Mouse (Mus musculus) B cell, adult 2 months (primary cell): ENCODE measurements around the gene Grm2.
A peak's percentile ranks its signal among the peaks of the same experiment; 100 is the strongest.

Experiments
- DNase-seq, 2 experiments: peaks; one replicate each; pipeline ENCODE4 v3.0.0; 2022

The Grm2 gene

GRCm38 (mm10) chr9:106655884-106656720 lies at the start of gene Grm2:
Gene Grm2, minus strand, starts transcription at chr9:106656082.
- DNase-seq = peak; percentile 28 to 33

DNA sequence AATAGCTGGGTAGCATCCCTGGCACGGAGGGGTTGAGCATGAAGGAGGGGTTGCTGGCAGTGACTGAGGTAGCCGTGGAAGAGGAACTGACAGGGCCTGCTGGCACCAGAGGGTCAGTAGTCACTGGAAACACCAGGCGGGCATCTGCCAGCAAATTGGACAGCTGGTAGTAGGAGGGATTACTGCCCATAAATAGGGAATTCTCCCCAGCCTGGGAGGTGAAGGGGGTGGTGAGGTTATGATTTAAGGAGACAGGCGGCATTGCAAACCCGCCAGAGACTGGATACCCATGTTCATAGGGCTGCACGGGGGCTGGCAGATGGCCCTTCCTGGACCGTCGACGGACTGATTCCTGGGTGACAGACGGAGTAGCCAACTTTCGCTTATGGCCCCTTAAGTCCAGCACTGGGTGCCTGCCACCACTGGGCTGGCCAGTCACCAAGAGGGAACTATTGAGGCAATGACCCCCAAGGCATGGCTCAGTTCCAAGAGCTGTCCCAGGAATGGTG lies 37.1 kb upstream of the Grm2 start:
- no peak for DNase-seq

- DNase-seq = no peak
These were observed 33.0 kb upstream of the Grm2 start for GRCm38 (mm10) chr9:106688834-106689233.

DNA sequence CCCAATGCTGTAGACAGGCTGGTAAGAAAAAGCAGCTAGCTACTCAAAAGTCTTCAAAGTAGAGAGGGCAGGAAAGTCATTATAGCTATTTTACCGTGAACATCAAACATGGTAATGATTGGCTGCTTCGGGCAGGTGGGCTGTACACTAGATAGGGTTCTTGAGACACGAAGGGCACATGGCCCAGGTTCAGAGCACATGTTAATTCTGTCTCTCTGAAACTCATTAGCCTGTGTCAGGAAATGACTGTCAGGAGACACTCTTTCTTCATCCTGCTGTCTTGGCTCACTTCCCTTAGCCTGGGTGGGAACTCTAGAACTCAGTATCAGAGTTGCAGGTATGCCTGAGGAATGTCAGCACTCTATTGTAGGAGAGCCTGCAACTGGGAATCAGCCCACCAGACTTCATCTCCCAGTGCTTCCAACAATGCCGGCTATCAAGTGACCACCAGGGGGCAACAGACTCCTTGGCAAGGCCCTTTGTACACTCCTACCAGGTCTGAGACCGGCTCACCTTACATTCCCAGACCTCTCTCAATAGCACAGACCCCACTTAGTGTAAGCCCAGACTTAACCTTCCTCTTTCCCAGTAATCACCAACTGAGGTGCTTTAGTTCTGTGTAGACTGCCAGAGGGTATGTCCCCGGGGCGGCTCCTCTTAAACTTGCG lies 31.2 kb upstream of the Grm2 start:
- peak; percentile 74 to 77 for DNase-seq

- DNase-seq = peak; percentile 76 to 78
These were observed 29.6 kb upstream of the Grm2 start, which contains the start of gene Tex264 for GRCm38 (mm10) chr9:106685249-106686101. Gene Tex264, minus strand, starts transcription at chr9:106685927.

DNA sequence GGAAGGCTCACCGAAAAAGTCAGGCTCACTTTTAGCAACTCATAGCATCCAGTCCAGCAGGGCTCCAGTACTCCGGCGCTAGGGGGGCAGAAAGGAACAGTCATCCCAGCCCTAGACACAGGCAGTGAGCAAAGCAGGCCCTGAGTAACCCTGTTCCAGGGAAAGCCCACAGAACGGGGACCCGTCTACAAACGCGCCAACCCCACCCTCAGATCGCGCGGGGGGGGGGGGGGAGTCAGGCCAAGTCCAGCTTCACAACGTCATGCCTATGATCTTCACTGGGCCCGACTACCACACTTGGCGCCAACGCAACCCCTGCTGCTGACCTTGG lies 29.0 kb upstream of the Grm2 start:
- DNase-seq = peak in 1 of 2 experiments; percentile 18

DNA sequence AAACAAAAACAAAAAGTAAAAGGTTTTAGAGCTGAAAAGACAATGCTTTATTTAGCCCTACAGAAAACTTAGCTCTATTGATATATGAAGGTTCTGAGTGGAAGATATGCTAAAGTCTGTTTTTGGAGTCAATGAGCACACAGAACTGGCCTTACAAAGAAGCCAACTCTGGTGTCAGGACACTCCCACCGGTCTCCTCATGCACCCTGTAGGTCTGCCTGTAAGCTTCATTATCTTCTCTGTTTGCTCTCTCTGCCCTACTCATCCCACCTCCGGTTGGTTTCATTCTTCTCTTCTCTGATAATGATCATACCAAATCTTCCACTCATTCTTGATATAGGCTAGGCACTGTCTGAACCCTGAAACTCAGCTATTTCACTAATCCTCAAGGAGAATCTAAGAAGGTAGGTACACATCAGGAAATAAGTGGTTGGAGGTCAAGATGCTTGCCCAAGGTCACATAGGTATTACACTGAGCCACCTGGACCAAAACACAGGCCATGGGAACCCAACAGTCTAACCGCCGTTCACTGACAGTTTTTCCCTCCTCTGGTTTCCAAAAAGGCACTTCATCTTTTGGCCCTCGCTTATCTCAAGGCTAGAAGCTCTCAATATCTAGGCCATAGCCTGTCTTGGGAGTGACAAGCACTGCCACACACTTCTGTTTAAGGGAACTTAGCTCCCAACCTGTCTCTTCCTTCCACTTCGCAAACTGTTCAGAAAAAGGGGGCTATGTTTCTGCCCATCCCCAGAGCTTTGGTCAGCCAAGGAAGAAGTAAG lies 28.4 kb upstream of the Grm2 start:
- DNase-seq = no peak

GRCm38 (mm10) chr9:106681026-106681425 lies 25.1 kb upstream of the Grm2 start:
- no peak for DNase-seq

- DNase-seq = no peak
These were observed 22.4 kb upstream of the Grm2 start for GRCm38 (mm10) chr9:106678242-106678641.

DNA sequence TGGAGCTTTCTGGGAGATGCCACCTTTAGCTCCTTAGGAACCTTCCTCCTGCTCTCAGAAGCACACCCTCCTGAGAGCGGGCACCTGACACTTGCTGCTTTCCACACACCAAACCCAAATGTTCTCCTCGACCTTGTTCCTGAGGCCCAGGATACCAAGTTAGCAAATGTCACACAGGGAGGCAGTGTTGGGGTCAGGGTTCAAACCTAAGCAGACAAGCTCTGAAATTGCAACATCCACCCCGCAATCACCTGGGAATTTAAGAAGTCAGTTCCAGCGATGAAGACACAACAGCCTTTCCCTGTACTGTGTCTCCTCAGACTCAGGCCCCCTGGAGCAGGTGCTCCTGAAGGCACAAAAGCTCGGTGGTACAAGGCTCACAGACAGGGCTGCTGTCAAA lies 21.8 kb upstream of the Grm2 start:
- DNase-seq = no peak

GRCm38 (mm10) chr9:106676571-106676970 lies 20.7 kb upstream of the Grm2 start:
- DNase-seq = no peak

DNA sequence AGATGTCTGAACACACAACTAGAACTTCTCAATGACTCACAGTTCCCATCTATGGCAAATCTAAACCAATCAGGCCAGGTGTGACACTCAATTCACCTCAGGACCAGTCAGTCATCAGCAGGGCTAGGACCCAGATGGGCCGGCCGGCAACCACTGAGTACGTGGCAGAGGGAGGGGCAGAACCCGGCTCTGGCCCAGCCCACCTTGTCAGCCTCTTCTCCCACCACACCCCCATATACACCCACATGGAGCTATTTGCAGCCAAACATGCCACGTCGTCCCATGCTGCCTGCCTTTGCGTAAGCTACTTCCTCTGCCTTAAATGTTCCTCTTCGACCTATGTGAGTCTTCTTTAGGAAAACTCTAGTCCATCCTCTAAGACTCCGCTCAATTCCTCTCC lies 20.1 kb upstream of the Grm2 start:
- no peak for DNase-seq

GRCm38 (mm10) chr9:106675480-106675879 lies 19.6 kb upstream of the Grm2 start:
- DNase-seq = peak; percentile 83 to 84

DNA sequence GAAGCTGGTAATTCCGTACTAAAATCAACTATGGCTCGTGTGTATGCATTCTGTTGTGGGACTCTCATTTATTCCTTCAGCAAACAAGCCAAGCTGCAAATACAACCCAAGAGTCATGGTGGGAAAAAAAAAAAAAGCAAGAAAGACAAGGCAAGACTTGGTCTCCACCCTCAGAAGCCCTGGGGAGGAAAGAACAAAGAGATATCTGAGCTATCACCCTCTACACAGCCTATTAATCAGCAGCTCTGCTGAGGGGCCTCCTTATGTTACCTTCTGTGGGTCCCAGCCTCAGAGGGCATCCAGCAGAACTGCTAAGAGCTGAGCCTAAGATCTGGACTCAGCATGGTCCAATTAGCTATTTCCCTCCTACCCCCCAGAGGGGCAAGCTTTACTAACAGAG lies 18.0 kb upstream of the Grm2 start:
- DNase-seq = no peak

- DNase-seq = no peak
These were observed 9.0 kb upstream of the Grm2 start for GRCm38 (mm10) chr9:106664856-106665255.

DNA sequence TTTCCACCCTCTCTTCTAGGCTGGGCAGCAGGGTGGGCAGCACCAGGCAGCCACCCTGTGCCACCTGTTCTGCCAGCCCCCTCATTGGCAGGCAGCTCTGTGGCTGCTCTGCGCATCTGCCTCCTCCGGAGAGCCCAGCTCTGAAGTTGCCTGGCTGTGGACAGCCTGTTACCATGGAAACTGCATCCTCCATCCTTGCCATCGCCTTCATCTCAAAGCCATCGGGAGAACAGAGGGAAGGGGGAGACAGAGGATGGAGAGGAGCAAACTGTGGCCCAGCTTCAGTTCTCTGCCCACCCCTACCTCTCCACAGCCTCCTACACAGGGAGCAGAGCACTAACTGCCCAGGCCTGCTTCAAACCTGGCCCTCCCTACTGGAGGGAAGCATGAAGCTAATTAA lies 8.6 kb upstream of the Grm2 start:
- no peak for DNase-seq

DNA sequence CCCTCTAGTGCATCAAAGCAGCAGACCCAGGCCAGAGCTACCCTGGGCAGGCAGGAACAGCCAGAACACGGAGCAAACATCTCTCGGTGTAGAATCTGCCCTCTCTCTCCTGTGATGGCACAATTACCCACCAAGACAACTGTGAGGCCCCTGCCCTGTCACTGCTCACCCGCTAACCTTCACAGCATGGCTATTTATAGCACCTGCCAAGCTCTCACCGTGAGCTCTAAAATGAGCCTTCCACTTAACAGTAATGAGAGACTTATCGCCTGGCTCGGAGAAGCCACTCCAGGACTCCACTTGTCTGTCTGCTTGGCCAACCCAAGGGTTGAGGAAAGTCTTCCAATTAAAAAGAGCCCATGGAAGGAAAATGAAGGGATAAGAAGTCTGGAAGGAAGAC lies 7.3 kb upstream of the Grm2 start:
- no peak for DNase-seq

- DNase-seq = no peak
These were observed 4.1 kb upstream of the Grm2 start for GRCm38 (mm10) chr9:106659935-106660334.

GRCm38 (mm10) chr9:106659441-106659840 lies 3.6 kb upstream of the Grm2 start:
- DNase-seq = no peak

DNA sequence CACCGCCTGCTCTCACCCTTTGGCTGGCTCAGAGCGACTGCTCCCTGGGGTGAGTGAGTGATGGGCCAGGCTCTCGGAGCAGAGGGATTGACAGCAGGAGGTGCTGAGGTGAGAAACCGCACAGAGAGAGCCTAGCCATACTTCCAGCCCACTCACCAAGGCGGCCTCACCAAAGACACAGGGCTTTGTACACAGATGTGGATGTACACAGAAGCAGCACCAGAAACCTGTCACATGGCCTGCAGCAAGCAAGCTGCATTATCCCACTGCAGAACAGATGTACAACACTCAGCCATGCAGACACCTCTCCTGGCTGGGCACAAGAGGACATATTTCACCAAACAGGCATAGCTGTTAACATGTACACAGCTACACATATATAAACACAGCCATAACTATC lies 1.7 kb upstream of the Grm2 start:
- no peak for DNase-seq

GRCm38 (mm10) chr9:106656820-106657219 lies 938 bp upstream of the Grm2 start:
- DNase-seq = no peak

GRCm38 (mm10) chr9:106652720-106653119 lies 3.2 kb downstream of the Grm2 start:
- DNase-seq = no peak
